Mouse (Mus musculus): ENCODE measurements at regions not wholly inside any gene's neighbourhood (a gene's known extent, or its start where the extent isn't known, plus 50 kb on each side); places are given as distances from the start of the nearest gene placed in this dataset.

- no peak for DNase-seq
These were observed 615.3 kb upstream of the Fbxo33 start for GRCm38 (mm10) chr12:59834809-59835208.

GRCm38 (mm10) chr12:59822918-59823317, 603.4 kb upstream of the Fbxo33 start:
- DNase-seq = no peak

- no peak for DNase-seq
These were observed 602.9 kb upstream of the Fbxo33 start for GRCm38 (mm10) chr12:59822435-59822834.

GRCm38 (mm10) chr12:59821698-59822097, 602.2 kb upstream of the Fbxo33 start:
- no peak for DNase-seq

- no peak for DNase-seq
These were observed 596.4 kb upstream of the Fbxo33 start for GRCm38 (mm10) chr12:59815965-59816364.

GRCm38 (mm10) chr12:59814356-59814755, 594.8 kb upstream of the Fbxo33 start:
- no peak for DNase-seq

GRCm38 (mm10) chr12:59809224-59809623, 589.7 kb upstream of the Fbxo33 start:
- DNase-seq = no peak

- DNase-seq = peak in 1 of 2 experiments; percentile 4
These were observed 578.5 kb upstream of the Fbxo33 start for GRCm38 (mm10) chr12:59798051-59798450.

GRCm38 (mm10) chr12:59791473-59791872, 571.9 kb upstream of the Fbxo33 start:
- DNase-seq = peak in 1 of 2 experiments; percentile 6

- DNase-seq = no peak
These were observed 567.3 kb upstream of the Fbxo33 start for GRCm38 (mm10) chr12:59786831-59787230.

- no peak for DNase-seq
These were observed 551.5 kb upstream of the Fbxo33 start for GRCm38 (mm10) chr12:59770980-59771379.

- DNase-seq = no peak
These were observed 542.7 kb upstream of the Fbxo33 start for GRCm38 (mm10) chr12:59762260-59762659.

GRCm38 (mm10) chr12:59744768-59745167, 525.2 kb upstream of the Fbxo33 start:
- DNase-seq = no peak

GRCm38 (mm10) chr12:59743211-59743610, 523.7 kb upstream of the Fbxo33 start:
- DNase-seq = no peak

- no peak for DNase-seq
These were observed 505.4 kb upstream of the Fbxo33 start for GRCm38 (mm10) chr12:59724951-59725350.

GRCm38 (mm10) chr12:59722471-59723182, 503.1 kb upstream of the Fbxo33 start:
- no peak for DNase-seq

GRCm38 (mm10) chr12:59713216-59713615, 493.7 kb upstream of the Fbxo33 start:
- DNase-seq = no peak

GRCm38 (mm10) chr12:59683235-59683634, 463.7 kb upstream of the Fbxo33 start:
- no peak for DNase-seq

GRCm38 (mm10) chr12:59663161-59663560, 443.6 kb upstream of the Fbxo33 start:
- no peak for DNase-seq

- DNase-seq = no peak
These were observed 411.2 kb upstream of the Fbxo33 start for GRCm38 (mm10) chr12:59630678-59631077.

- no peak for DNase-seq
These were observed 403.6 kb upstream of the Fbxo33 start for GRCm38 (mm10) chr12:59623147-59623546.

GRCm38 (mm10) chr12:59621132-59621531, 401.6 kb upstream of the Fbxo33 start:
- DNase-seq = no peak

GRCm38 (mm10) chr12:59620340-59620739, 400.8 kb upstream of the Fbxo33 start:
- no peak for DNase-seq

- no peak for DNase-seq
These were observed 396.6 kb upstream of the Fbxo33 start for GRCm38 (mm10) chr12:59616075-59616474.

GRCm38 (mm10) chr12:59599785-59600184, 380.3 kb upstream of the Fbxo33 start:
- DNase-seq = no peak
